Mouse (Mus musculus) CD4-positive helper T cell, adult 2 months (primary cell): ENCODE results near the gene Lgi2.

Experiments
- DNase-seq: peaks from one replicate; pipeline ENCODE4 v3.0.0-alpha.2; 2012; ENCODE audit warnings: low read depth, missing footprints, low spot score

Lgi2 gene

DNA sequence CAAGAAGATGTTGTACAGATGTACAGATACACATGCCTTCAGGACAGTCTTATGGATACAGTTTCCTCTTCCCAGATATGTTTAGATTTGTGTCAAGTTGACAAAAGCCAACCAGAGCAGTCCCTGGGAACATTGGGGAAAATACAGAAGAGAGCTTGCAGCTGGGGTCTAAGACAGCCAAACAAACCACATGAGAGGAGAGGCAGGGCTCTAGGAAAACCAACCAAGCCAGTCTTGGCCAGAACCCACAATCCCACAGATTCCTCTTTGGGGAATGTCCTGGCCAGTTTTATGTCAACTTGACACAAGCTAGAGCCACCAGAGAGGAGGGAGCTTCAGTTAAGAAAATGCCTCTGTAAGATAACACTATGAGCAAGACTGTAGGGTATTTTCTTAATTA, 26.8 kb downstream of the Lgi2 start:
- DNase-seq = no peak

GRCm38 (mm10) chr5:52537024-52537423, 29.2 kb downstream of the Lgi2 start:
- DNase-seq = no peak

- no peak for DNase-seq
Observed at GRCm38 (mm10) chr5:52534798-52535590, 31.3 kb downstream of the Lgi2 start.

- DNase-seq = no peak
Observed at GRCm38 (mm10) chr5:52533705-52534104, 32.6 kb downstream of the Lgi2 start.

DNA sequence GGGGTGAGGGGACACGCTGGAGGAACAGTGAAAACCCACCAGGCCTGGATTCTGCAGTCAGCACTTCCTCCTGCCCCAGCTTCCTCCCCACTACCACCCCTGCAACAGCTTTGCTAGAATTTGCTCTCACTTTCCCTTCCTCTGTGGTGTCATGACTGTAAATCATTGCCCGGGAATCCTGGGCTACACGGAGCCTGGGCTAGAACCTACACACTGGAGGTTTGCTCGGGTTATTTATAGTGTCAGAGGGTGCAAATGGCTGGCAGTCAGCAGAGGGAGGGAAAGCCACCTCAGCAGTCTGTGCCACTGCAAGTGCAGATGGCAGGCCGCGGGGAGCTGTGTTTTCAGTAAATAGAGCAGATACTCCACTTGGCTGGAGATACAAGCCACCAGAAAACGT, 37.7 kb downstream of the Lgi2 start:
- no peak for DNase-seq

DNA sequence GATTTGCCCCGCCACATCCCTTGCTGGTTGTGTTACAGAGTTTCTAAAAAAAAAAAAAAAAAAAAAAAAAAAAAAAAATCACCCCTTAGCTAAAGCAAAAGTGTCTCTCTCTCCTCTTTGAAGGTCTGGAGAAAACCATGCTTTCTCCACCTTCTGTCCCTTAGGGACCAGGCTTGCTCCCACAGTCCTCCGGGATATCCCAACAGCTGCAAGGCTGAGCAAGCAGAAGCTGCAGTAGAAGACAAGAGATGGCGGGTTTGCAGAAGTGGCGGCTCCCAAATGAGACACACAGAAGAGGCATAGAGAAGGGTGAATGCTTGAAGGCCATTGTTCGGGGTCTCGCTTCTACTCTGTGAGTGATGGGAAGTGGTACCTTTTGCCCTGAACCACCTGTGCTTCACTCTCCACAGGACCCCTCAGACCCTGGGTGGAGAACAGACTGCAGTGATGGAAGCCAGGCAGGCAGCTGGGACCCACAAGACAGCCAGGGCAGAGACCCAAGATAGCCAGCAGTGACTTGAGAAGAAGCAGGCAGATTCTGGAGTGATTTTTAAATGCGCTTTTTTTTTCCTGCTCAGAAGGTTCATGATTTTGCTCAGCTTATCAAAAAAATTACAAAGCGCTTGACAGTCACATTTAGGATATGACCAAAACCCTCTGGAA, 39.8 kb downstream of the Lgi2 start:
- DNase-seq = no peak

GRCm38 (mm10) chr5:52524207-52524606, 42.1 kb downstream of the Lgi2 start:
- no peak for DNase-seq

- DNase-seq = no peak
Observed at GRCm38 (mm10) chr5:52519921-52520320, 46.3 kb downstream of the Lgi2 start.

GRCm38 (mm10) chr5:52516072-52516476, 50.2 kb downstream of the Lgi2 start:
- DNase-seq = no peak

GRCm38 (mm10) chr5:52515246-52516021, 50.8 kb downstream of the Lgi2 start:
- peak; percentile 34 for DNase-seq

- DNase-seq = no peak
Observed at GRCm38 (mm10) chr5:52511089-52511488, 55.2 kb downstream of the Lgi2 start.

DNA sequence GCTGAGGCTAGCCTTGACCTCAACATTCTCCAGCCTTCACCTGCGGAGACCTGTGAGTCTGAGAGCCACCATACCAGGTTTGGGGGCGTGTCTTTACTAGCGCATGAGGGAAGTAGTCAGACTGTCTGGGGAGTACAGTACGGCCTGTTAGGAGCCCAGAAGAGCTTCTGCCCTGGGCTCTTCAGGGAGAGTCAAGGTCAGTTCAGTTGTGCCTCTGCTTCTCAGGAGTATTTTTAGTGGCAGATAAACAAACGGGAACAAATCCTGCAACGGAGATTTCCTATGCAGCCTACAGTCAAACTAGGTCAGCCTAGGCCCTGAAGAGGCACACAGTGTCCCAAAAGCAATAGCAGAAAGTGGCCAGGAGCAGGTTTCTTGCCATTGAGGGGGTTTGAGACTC, 56.8 kb downstream of the Lgi2 start:
- no peak for DNase-seq

- DNase-seq = no peak
Observed at GRCm38 (mm10) chr5:52504666-52505065, 61.6 kb downstream of the Lgi2 start.

GRCm38 (mm10) chr5:52504148-52504547, 62.1 kb downstream of the Lgi2 start:
- no peak for DNase-seq

DNA sequence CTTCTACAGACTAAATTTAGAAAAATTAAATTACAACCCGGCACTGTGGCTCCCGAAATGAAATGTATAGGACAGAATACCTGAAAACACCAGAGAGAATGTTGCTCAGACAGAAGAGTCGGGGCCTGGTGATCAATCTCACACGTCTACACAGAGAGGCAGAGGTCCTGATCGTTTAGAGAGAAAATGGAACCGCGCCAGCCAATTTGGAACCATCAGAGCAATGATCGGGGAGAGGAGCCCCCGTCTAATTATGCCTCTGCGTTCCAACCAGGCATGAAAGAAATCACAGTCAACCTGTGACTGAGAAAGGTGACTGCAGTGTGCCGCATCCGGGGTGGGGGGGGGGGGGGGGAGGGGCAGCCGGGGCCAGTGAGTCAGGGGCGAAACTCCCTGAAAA, 70.6 kb downstream of the Lgi2 start:
- no peak for DNase-seq

GRCm38 (mm10) chr5:52491496-52491895, 74.8 kb downstream of the Lgi2 start:
- DNase-seq = no peak

- DNase-seq = no peak
Observed at GRCm38 (mm10) chr5:52487559-52488430, 78.5 kb downstream of the Lgi2 start.
